Mouse (Mus musculus) midbrain, embryonic 16.5 days (tissue): ENCODE measurements at regions not wholly inside any gene's neighbourhood (a gene's known extent, or its start where the extent isn't known, plus 50 kb on each side); places are given as distances from the start of the nearest gene placed in this dataset.
"Not testable (repeated sequence)": the region's sequence is repeated elsewhere in the genome, so short reads cannot be mapped to it uniquely, and the experiment has no call there.

ENCODE experiments used
- ATAC-seq: fragments of 200-750 bp; cut with Nextera tagmentation; 2 replicates; pipeline ENCODE4 v1.8.0; 2017; ENCODE audit warnings: moderate TSS enrichment
- H3K27ac ChIP-seq: fragments of 300-500 bp; sonication (generic); 2 replicates; pipeline ENCODE4 v1.5.1; 2014; ENCODE audit warnings: mild to moderate bottlenecking, low read length, mixed read lengths
- H3K27me3 ChIP-seq: fragments of 300-500 bp; sonication (generic); 2 replicates; pipeline ENCODE4 v1.6.1; 2014; ENCODE audit warnings: low read depth, low read length, mixed read lengths; ENCODE audit not compliant: control insufficient read depth, insufficient read depth
- H3K36me3 ChIP-seq: fragments of 300-500 bp; sonication (generic); 2 replicates; pipeline ENCODE4 v1.6.1; 2014; ENCODE audit warnings: mild to moderate bottlenecking, low read length, moderate library complexity, mixed read lengths; ENCODE audit not compliant: control insufficient read depth, insufficient read depth
- H3K4me1 ChIP-seq: fragments of 300-500 bp; sonication (generic); 2 replicates; pipeline ENCODE4 v1.6.1; 2014; ENCODE audit warnings: mild to moderate bottlenecking, low read length, mixed read lengths; ENCODE audit not compliant: control insufficient read depth, insufficient read depth
- H3K4me2 ChIP-seq: fragments of 300-500 bp; sonication (generic); 2 replicates; pipeline ENCODE4 v1.6.1; 2014; ENCODE audit warnings: mild to moderate bottlenecking, low read length, mixed read lengths
- H3K4me3 ChIP-seq: fragments of 300-500 bp; sonication (generic); 2 replicates; pipeline ENCODE4 v1.5.1; 2014; ENCODE audit warnings: low read depth, mild to moderate bottlenecking, low read length, moderate library complexity, mixed read lengths
- H3K9ac ChIP-seq: fragments of 300-500 bp; sonication (generic); 2 replicates; pipeline ENCODE4 v1.6.1; 2014; ENCODE audit warnings: low read depth, low read length, mixed read lengths
- H3K9me3 ChIP-seq: fragments of 300-500 bp; sonication (generic); replicated peaks from 2 replicates; pipeline ENCODE4 v1.6.1; 2014; ENCODE audit warnings: mild to moderate bottlenecking, low read length, mixed read lengths; ENCODE audit not compliant: control insufficient read depth, poor library complexity, severe bottlenecking
- WGBS: fragments of 180-500 bp; shearing (Covaris S2); extraction: QIAGEN DNeasy Blood & Tissue Kit; methylation state at CpG from one replicate; pipeline ENCODE4 v1.1.7; 2014; 5-methylcytosine and 5-hydroxymethylcytosine counted together

DNA sequence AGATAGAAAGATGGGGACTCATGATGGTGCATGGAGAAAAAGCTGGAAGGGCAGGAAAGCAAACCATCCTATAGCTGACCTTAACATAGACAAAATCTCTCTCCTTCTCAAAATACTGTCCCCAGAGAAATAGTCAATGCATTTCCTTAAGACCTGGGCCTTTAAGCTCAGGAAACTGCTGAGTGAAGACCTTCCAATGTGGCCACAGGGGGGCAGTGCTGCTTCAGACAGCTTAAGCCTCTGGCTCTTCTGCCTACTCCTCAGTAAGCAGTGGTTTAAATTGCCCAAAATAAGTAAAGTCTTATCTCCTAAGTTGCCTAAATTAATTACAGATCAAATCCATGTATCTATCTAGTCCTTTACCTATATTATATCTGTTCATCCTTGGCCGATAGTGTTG, 616.2 kb downstream of the Dad1 start:
- H3K36me3 ChIP-seq, H3K27ac ChIP-seq, H3K4me3 ChIP-seq, ATAC-seq, H3K9ac ChIP-seq, H3K4me1 ChIP-seq, H3K9me3 ChIP-seq, H3K4me2 ChIP-seq, H3K27me3 ChIP-seq: not testable (repeated sequence)
- WGBS = 73% methylated on average over 1 of the region's 1 CpGs

GRCm38 (mm10) chr14:53635206-53635605, 618.7 kb downstream of the Dad1 start:
- not testable (repeated sequence) for H3K9me3 ChIP-seq, ATAC-seq, H3K9ac ChIP-seq, H3K4me1 ChIP-seq, H3K4me3 ChIP-seq, H3K36me3 ChIP-seq, H3K27ac ChIP-seq, H3K4me2 ChIP-seq, H3K27me3 ChIP-seq
- WGBS = 48% methylated on average over 7 of the region's 7 CpGs

GRCm38 (mm10) chr14:53634320-53634979, 619.5 kb downstream of the Dad1 start:
- 62% methylated on average over 5 of the region's 5 CpGs for WGBS
- H3K4me1 ChIP-seq, H3K4me2 ChIP-seq, H3K27ac ChIP-seq, ATAC-seq, H3K36me3 ChIP-seq, H3K9ac ChIP-seq, H3K27me3 ChIP-seq, H3K9me3 ChIP-seq, H3K4me3 ChIP-seq: not testable (repeated sequence)

DNA sequence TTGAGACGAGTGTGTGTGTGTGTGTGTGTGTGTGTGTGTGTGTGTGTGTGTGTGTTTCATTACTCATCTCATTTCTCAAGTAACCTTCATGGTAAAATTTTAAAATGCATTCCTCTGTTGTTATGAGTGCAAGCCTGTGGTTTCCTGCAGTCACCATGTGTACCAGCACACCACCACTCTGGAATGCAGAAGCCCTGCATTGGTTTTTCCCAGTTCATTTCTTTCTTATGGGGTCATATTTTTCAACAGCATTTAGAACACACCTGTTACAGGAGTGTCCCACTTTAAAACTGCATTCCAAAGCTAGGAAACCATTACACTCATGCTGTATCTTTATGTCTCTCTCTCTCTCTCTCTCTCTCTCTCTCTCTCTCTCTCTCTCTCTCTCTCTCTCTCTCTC, 620.2 kb downstream of the Dad1 start:
- not testable (repeated sequence) for H3K36me3 ChIP-seq, H3K4me2 ChIP-seq, H3K9me3 ChIP-seq, H3K27ac ChIP-seq, H3K9ac ChIP-seq, H3K27me3 ChIP-seq, ATAC-seq, H3K4me3 ChIP-seq, H3K4me1 ChIP-seq
- WGBS = 53% methylated on average over 1 of the region's 1 CpGs

- H3K27me3 ChIP-seq, H3K9me3 ChIP-seq, H3K4me3 ChIP-seq, H3K9ac ChIP-seq, H3K27ac ChIP-seq, H3K4me1 ChIP-seq, H3K36me3 ChIP-seq, ATAC-seq, H3K4me2 ChIP-seq: not testable (repeated sequence)
- 64% methylated on average over 4 of the region's 4 CpGs for WGBS
Observed at GRCm38 (mm10) chr14:53621376-53621775, 632.5 kb downstream of the Dad1 start.

GRCm38 (mm10) chr14:53616061-53616460, 637.8 kb downstream of the Dad1 start:
- not testable (repeated sequence) for H3K4me1 ChIP-seq, H3K4me3 ChIP-seq, H3K36me3 ChIP-seq, H3K27ac ChIP-seq, H3K27me3 ChIP-seq, H3K9me3 ChIP-seq, H3K9ac ChIP-seq, H3K4me2 ChIP-seq, ATAC-seq
- 42% methylated on average over 3 of the region's 3 CpGs for WGBS

DNA sequence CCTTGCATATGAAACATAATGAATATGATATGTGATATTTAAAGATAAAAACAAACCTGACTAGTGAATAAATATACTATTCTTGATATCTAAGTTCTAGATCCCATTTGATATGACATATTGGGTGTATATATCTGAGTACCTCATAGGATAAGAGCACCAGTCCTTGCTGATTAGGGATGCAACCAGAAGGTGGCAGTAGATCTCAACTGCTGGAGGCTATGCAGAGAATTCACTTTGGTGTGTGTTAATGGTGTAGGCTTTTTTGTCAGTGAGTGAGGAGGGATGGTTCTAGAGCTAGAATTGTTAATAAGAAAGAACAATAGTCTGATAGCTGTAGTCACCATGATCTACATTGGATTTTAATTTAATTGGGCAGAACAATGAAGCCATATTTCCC, 639.6 kb downstream of the Dad1 start:
- H3K4me2 ChIP-seq = no peak overlapping the region
- H3K4me1 ChIP-seq = no peaks in the 10 kb centered on the region
- no peaks in the 10 kb centered on the region for H3K36me3 ChIP-seq
- no peaks in the 10 kb centered on the region for H3K27me3 ChIP-seq
- no peaks in the 10 kb centered on the region for H3K9me3 ChIP-seq
- H3K27ac ChIP-seq = no peak overlapping the region
- H3K4me3 ChIP-seq = no peak overlapping the region
- no peak overlapping the region for H3K9ac ChIP-seq
- no peak for ATAC-seq

DNA sequence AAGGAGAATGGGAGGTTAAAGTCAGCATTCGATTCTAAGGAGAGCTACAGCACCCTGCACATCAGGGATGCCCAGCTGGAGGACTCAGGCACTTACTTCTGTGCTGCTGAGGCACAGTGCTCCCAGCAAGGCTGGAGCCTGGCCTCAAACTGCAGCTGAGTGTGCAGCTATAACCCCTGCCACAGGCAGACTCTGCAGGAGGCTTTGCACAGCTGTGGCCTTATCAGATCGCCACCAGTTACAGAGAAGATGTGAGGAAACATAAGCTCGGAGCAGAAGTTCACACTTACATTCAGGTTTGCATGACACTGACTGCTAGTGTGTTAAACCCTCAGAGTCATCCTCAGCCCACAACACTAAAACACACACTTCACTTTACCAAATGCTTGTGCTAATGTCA, 654.6 kb downstream of the Dad1 start:
- ATAC-seq, H3K27me3 ChIP-seq, H3K27ac ChIP-seq, H3K4me3 ChIP-seq, H3K9me3 ChIP-seq, H3K9ac ChIP-seq, H3K36me3 ChIP-seq, H3K4me2 ChIP-seq, H3K4me1 ChIP-seq: not testable (repeated sequence)
- 71% methylated on average over 3 of the region's 3 CpGs for WGBS

- H3K4me2 ChIP-seq, H3K36me3 ChIP-seq, H3K27ac ChIP-seq, ATAC-seq, H3K9me3 ChIP-seq, H3K4me1 ChIP-seq, H3K9ac ChIP-seq, H3K27me3 ChIP-seq, H3K4me3 ChIP-seq: not testable (repeated sequence)
Observed at GRCm38 (mm10) chr14:53597287-53597686, 656.6 kb downstream of the Dad1 start.

DNA sequence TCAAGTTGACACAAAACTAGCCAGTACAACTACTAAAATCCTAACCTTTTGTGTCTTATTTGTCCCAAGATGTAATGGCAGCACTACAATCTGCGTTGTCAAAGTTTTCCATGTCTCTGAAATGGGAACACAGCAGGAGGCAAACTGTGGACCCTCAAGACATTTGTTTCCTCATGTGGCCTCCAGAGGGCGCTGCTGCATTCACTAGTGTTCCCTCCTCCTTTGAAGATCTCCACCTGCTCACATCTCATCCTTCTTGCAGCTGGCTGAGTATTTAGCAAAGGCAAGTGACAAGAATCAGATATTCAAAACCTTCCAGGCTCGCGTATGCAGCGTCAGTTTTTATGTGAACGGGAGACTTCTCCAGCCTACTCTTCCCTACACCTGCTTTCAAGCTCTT, 663.3 kb downstream of the Dad1 start:
- H3K4me1 ChIP-seq, H3K36me3 ChIP-seq, H3K9ac ChIP-seq, H3K27me3 ChIP-seq, H3K4me3 ChIP-seq, H3K27ac ChIP-seq, ATAC-seq, H3K4me2 ChIP-seq, H3K9me3 ChIP-seq: not testable (repeated sequence)
- 52% methylated on average over 6 of the region's 6 CpGs for WGBS
